ENCODE assay signal across 27 mouse cellular contexts in genomic region chr15:98689682-98690081, GRCm38 (mm10). TPM values are rescaled to one million over a fixed set of nuclear protein-coding genes. Genes with fewer than 3 reads are reported as not detected.
"Had no signal": no experiment of that assay in that cellular context is flagged by ENCODE, and none has a peak within 500 bp of the region (broad histone marks: within the 10 kb centered on the region; RNA-seq: fewer than 3 reads in every experiment).

No protein-coding gene starts in this region.

- H3K27me3 ChIP-seq: heart, embryonic 12.5 days; hindbrain, embryonic 13.5 days; intestine, embryonic 15.5 days; limb, embryonic 15.5 days had no signal

- DNase-seq: gastrocnemius, adult 2 months; gastrocnemius, postnatal 10 days; gastrocnemius, postnatal 25 days; heart, adult 18-20 months; heart, postnatal 10 days; heart, postnatal 4 days; kidney, adult 2 months; kidney, adult 9 months; kidney, postnatal 14 days; kidney, postnatal 36 days; layer of hippocampus, adult 9-11 months; layer of hippocampus, postnatal 36 days; left cerebral cortex, postnatal 4 days had no signal

- H3K4me1 ChIP-seq: intestine, embryonic 15.5 days; liver, embryonic 12.5 days had no signal

- H3K36me3 ChIP-seq: heart, embryonic 12.5 days; hindbrain, embryonic 13.5 days; intestine, embryonic 15.5 days; kidney, embryonic 15.5 days; limb, embryonic 13.5 days; limb, embryonic 15.5 days; liver, embryonic 12.5 days had no signal

- H3K4me3 ChIP-seq: gastrocnemius, adult 2 months; heart, embryonic 12.5 days; hindbrain, embryonic 13.5 days; intestine, embryonic 15.5 days; kidney, embryonic 15.5 days; limb, embryonic 13.5 days; limb, embryonic 15.5 days; liver, embryonic 12.5 days had no signal

- H3K27ac ChIP-seq: gastrocnemius, adult 2 months; hindbrain, embryonic 13.5 days; intestine, embryonic 15.5 days; kidney, embryonic 15.5 days; kidney, postnatal 0 days; limb, embryonic 13.5 days; limb, embryonic 15.5 days; liver, embryonic 12.5 days; liver, embryonic 14.5 days had no signal

- H3K4me2 ChIP-seq: heart, embryonic 12.5 days; hindbrain, embryonic 13.5 days; intestine, embryonic 15.5 days; kidney, embryonic 15.5 days; limb, embryonic 13.5 days; limb, embryonic 15.5 days; liver, embryonic 12.5 days had no signal

- H3K9ac ChIP-seq: heart, embryonic 12.5 days; hindbrain, embryonic 13.5 days; intestine, embryonic 15.5 days; kidney, embryonic 15.5 days; limb, embryonic 13.5 days; limb, embryonic 15.5 days; liver, embryonic 12.5 days; liver, embryonic 14.5 days had no signal

- ATAC-seq: hindbrain, embryonic 16.5 days; inflammation-experienced regulatory T-cells, adult 6 months; intestine, embryonic 15.5 days; intestine, postnatal 0 days; liver, embryonic 12.5 days had no signal

- H3K9me3 ChIP-seq: heart, embryonic 12.5 days; hindbrain, embryonic 13.5 days; intestine, embryonic 15.5 days; kidney, embryonic 15.5 days; limb, embryonic 13.5 days; limb, embryonic 15.5 days; liver, embryonic 12.5 days had no signal

RNA-seq across cellular contexts. Expression of gene Ccdc65, which starts 18.3 kb away (rescaled TPM):
- polyA plus RNA-seq: inflammation-experienced regulatory T-cells, adult 6 months; liver, adult 2 months; liver, embryonic 16.5 days had no signal
